Mouse (Mus musculus): ENCODE data around the gene S100b. TPM values are rescaled to one million over a fixed set of nuclear protein-coding genes. Genes with fewer than 3 reads are reported as not detected.

The S100b gene
- polyA plus RNA-seq, 1 experiment from 2014 or later, result 0.44 TPM

GRCm38 (mm10) chr10:76306738-76307137 is 53.1 kb downstream of the S100b start:
- Histone ChIP-seq H3K4me3 (ENCODE audit: low read depth, low read length) (no peak overlapping the region), H3K36me3 (ENCODE audit: control insufficient read depth, insufficient read depth, low read length) (peaks cover 17% of the 10 kb centered on the region), H3K4me1 (ENCODE audit: control insufficient read depth, insufficient read depth, low read length) (no peaks in the 10 kb centered on the region), H3K4me2 (no peak overlapping the region), H3K27me3 (ENCODE audit: control insufficient read depth, insufficient read depth, low read length) (no peaks in the 10 kb centered on the region), H3K27ac (ENCODE audit: low read depth, low read length) (no peak overlapping the region), H3K9ac (ENCODE audit: low read depth, low read length) (no peak overlapping the region), H3K9me3 (replicated peaks; ENCODE audit: control insufficient read depth, low read length) (no peaks in the 10 kb centered on the region)
- no peak for ATAC-seq (replicated peaks; ENCODE audit: insufficient number of reproducible peaks, low FRiP score, low TSS enrichment)
- 84% methylated on average over 9 of the region's 9 CpGs for WGBS (ENCODE audit: insufficient replicate concordance)

MicroRNAs encoded within 50 kb of the gene (microRNA counts, 519-probe panel; counts per million panel counts)
- 32.2 counts per million for microRNA mmu-miR-678

Small RNAs within 50 kb of the gene (microRNA-seq; reads per million reads assigned to microRNA genes)
- gene Mir678 (ENCODE audit: borderline number of aligned reads), result not detected

Other genes starting within 250 kb of the S100b start
- gene Zfp280b, start 221.2 kb upstream of the S100b start, polyA plus RNA-seq (2014; fragmentation: Nextera tagmentation; extraction: Ambion mirVana), result 22.0 and 23.6 TPM in 2 replicates
- gene Slc5a4b, start 142.9 kb upstream of the S100b start, polyA plus RNA-seq (2014; fragmentation: Nextera tagmentation; extraction: Ambion mirVana), result not detected in 2 replicates
- not detected in 2 replicates for gene Slc5a4a, start 106.4 kb upstream of the S100b start, polyA plus RNA-seq (2014; fragmentation: Nextera tagmentation; extraction: Ambion mirVana)
- gene Prmt2, start 16.0 kb upstream of the S100b start, polyA plus RNA-seq (2014; fragmentation: Nextera tagmentation; extraction: Ambion mirVana), result 62.6 and 66.3 TPM in 2 replicates
- 5.6 and 5.7 TPM in 2 replicates for gene Dip2a, start 91.4 kb downstream of the S100b start, polyA plus RNA-seq (2014; fragmentation: Nextera tagmentation; extraction: Ambion mirVana)
- not detected in 2 replicates for gene AC141477.1, start 186.6 kb downstream of the S100b start, polyA plus RNA-seq (2014; fragmentation: Nextera tagmentation; extraction: Ambion mirVana)
- 11.8 and 12.5 TPM in 2 replicates for gene Pcnt, start 188.9 kb downstream of the S100b start, polyA plus RNA-seq (2014; fragmentation: Nextera tagmentation; extraction: Ambion mirVana)
- gene 2610028H24Rik, start 195.2 kb downstream of the S100b start, polyA plus RNA-seq (2014; fragmentation: Nextera tagmentation; extraction: Ambion mirVana), result not detected in 2 replicates
- 34.2 and 51.2 TPM in 2 replicates for gene Mcm3ap, start 215.1 kb downstream of the S100b start, polyA plus RNA-seq (2014; fragmentation: Nextera tagmentation; extraction: Ambion mirVana)
- gene Ybey, start 215.3 kb downstream of the S100b start, polyA plus RNA-seq (2014; fragmentation: Nextera tagmentation; extraction: Ambion mirVana), result 4.6 and 5.2 TPM in 2 replicates